Mouse (Mus musculus) ES-E14 (cell line): ENCODE results near the gene Ttc39d. TPM values are rescaled to one million over a fixed set of nuclear protein-coding genes. Genes with fewer than 3 reads are reported as not detected.

Experiments used
- DNase-seq: peaks from one replicate; pipeline ENCODE4 v3.0.0-alpha.2; 2013; ENCODE audit warnings: low read depth, low spot score
- H3K27ac ChIP-seq: 2 replicates; pipeline ENCODE4 v1.5.1; 2012; ENCODE audit warnings: low read depth, mild to moderate bottlenecking, low read length, moderate library complexity, mixed read lengths; ENCODE audit not compliant: poor library complexity, insufficient read depth, severe bottlenecking
- H3K36me3 ChIP-seq: 2 replicates; pipeline ENCODE4 v1.6.1; 2012; ENCODE audit warnings: mild to moderate bottlenecking, low read length, moderate library complexity, mixed read lengths; ENCODE audit not compliant: control insufficient read depth, poor library complexity, insufficient read depth, severe bottlenecking
- H3K4me1 ChIP-seq, 2 experiments: fragments of 150-350 bp in 1 of 2; sonication (generic) in 1 of 2; 2 replicates each; pipeline ENCODE4 v1.6.1; 2012; ENCODE audit warnings: low read length in 2 of 2, mild to moderate bottlenecking in 1 of 2, mixed read lengths in 1 of 2; ENCODE audit not compliant: control insufficient read depth in 2 of 2, insufficient read depth in 2 of 2, poor library complexity in 1 of 2
- H3K4me3 ChIP-seq, 2 experiments: fragments of 150-350 bp in 1 of 2; sonication (generic) in 1 of 2; 2 replicates each; pipeline ENCODE4 v1.5.1; 2012; ENCODE audit warnings: low read length in 2 of 2, low read depth in 1 of 2, mild to moderate bottlenecking in 1 of 2, mixed read lengths in 1 of 2; ENCODE audit not compliant: insufficient read depth in 1 of 2, poor library complexity in 1 of 2, severe bottlenecking in 1 of 2
- H3K9ac ChIP-seq: 2 replicates; pipeline ENCODE4 v1.6.1; 2012; ENCODE audit warnings: low read depth, mild to moderate bottlenecking, low read length, mixed read lengths; ENCODE audit not compliant: poor library complexity, insufficient read depth, severe bottlenecking
- H3K9me3 ChIP-seq: fragments of 150-350 bp; sonication (generic); 2 replicates; pipeline ENCODE4 v1.6.1; 2012; ENCODE audit warnings: low read depth, mild to moderate bottlenecking, low read length; ENCODE audit not compliant: control insufficient read depth, insufficient read depth
- CHD2 ChIP-seq: IDR thresholded peaks from 2 replicates; pipeline ENCODE4 v1.6.1; 2014; ENCODE audit warnings: mild to moderate bottlenecking, low read depth, low read length, inconsistent platforms
- HCFC1 ChIP-seq: IDR thresholded peaks from 2 replicates; pipeline ENCODE4 v1.6.1; 2012; ENCODE audit warnings: low read length, inconsistent platforms, borderline replicate concordance; ENCODE audit not compliant: insufficient read depth
- MAFK ChIP-seq: IDR thresholded peaks from 2 replicates; pipeline ENCODE4 v1.6.1; 2014; ENCODE audit warnings: mild to moderate bottlenecking, low read depth, low read length, inconsistent platforms; ENCODE audit not compliant: insufficient read depth
- ZC3H11A ChIP-seq: IDR thresholded peaks from 2 replicates; pipeline ENCODE4 v1.6.1; 2012; ENCODE audit warnings: low read depth, mild to moderate bottlenecking, inconsistent platforms, low read length, borderline replicate concordance
- ZNF384 ChIP-seq: IDR thresholded peaks from 2 replicates; pipeline ENCODE4 v1.6.1; 2012; ENCODE audit warnings: low read depth, low read length, inconsistent platforms
- in situ Hi-C, 2 experiments: fragments of 600-800 bp; cut with MboI; formaldehyde crosslinking; loops; one replicate each; pipeline ENCODE4 v1.15.1; 2025; ENCODE audit warnings: low sequenced_read_pairs in 2 of 2, inconsistent platforms in 1 of 2; ENCODE audit not compliant: unreplicated experiment in 2 of 2
- total RNA-seq: library from RNA; depleted of rRNA; stranded (reverse); fragments of 300-350 nt; gene quantifications from 2 replicates; pipeline ENCODE4 v1.2.3, GENCODE M21; 2012

Ttc39d gene
- total RNA-seq, 1 experiment, result 0.09 TPM

DNA sequence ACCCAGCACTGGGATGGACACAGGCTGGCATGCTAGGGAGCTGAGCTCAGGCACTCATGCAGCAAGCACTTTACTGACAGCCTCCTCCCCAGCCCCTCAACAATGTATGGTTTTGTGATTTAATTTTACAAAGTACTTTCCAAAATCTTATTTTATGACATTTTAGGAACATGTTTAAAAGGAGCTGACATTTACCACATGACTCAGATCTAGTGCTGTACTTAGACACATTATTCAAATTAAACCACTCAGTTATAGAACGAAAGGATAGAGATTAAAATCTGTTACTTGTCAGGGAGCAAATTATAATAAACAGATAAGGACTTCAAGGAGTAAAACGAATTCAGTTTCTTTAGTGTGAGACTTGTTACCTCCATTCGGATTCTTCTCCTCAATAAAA lies 28.2 kb downstream of the Ttc39d start:
- DNase-seq, result no peak
- peaks cover under 1% of the 10 kb centered on the region; the same call in 1 of the 2 replicates for H3K36me3 ChIP-seq

DNA sequence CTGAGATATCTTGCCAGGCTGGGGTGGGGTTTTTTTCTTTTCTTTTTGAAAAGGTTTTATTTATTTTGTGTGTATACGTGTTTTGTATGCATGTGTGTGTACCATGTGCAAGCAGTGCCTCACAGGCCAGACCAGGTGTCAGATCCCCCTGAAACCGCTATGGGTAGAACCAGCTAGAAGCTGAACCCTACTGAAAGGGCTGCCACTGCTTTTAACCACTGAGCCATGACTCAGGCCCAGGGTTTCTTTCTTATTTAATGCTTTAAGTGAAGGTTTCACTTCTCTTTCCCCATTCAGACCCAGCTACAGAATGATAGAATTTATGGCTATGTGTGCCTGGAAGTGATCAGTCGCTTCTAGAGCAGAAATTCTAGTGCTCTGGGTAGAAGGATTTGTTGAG lies 29.5 kb downstream of the Ttc39d start:
- in situ Hi-C loops, result no loop called here
- Histone ChIP-seq H3K4me3 (no peak overlapping the region), H3K4me1 (peaks cover 0 to 5% of the 10 kb centered on the region in 2 experiments; a peak in 2 of 4 replicates), H3K36me3 (peaks cover 3% of the 10 kb centered on the region; the same call in 1 of the 2 replicates), H3K9me3 (no peaks in the 10 kb centered on the region), H3K9ac (no peak overlapping the region), H3K27ac (no peak overlapping the region)
- DNase-seq, result no peak
- no peak for TF ChIP-seq CHD2
- TF ChIP-seq HCFC1, result no peak
- TF ChIP-seq MAFK, result no peak
- no peak for TF ChIP-seq ZC3H11A
- TF ChIP-seq ZNF384, result no peak

More for the DNA sequence above, 28.2 kb downstream of the Ttc39d start:
- Histone ChIP-seq H3K27ac (no peak overlapping the region), H3K4me1 (peaks cover 0 to 5% of the 10 kb centered on the region in 2 experiments; a peak in 2 of 4 replicates), H3K9me3 (no peaks in the 10 kb centered on the region), H3K9ac (no peak overlapping the region), H3K4me3 (no peak overlapping the region)
- in situ Hi-C loops, result no loop called here
- TF ChIP-seq HCFC1 (no peak), CHD2 (no peak), MAFK (no peak), ZC3H11A (no peak), ZNF384 (no peak)

DNA sequence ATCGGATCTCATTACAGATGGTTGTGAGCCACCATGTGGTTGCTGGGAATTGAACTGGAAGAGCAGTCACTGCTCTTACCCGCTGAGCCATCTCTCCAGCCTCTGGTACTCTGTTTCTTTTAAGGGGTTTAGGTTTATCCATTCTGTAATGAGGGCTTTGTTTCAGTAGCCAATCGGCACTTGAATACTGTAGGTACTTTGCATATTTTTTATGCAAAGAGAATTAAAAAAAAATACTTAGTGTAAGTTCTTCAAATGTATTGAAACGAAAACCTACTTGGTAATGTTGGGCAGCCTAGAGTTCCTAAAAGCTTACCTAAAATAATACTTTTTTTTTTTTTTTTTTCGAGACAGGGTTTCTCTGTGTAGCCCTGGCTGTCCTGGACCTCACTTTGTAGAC lies 30.2 kb downstream of the Ttc39d start:
- TF ChIP-seq MAFK, result no peak
- 0 out of 2 replicates have a peak, but pooled peaks have one; percentile 21 for TF ChIP-seq ZNF384
- no peak for DNase-seq
- no peak overlapping the region for H3K27ac ChIP-seq
- no peak overlapping the region for H3K9ac ChIP-seq
- H3K36me3 ChIP-seq, result peaks cover 3% of the 10 kb centered on the region; the same call in 1 of the 2 replicates
- H3K4me3 ChIP-seq, result no peak overlapping the region
- peaks cover 0 to 5% of the 10 kb centered on the region in 2 experiments; a peak in 2 of 4 replicates for H3K4me1 ChIP-seq
- in situ Hi-C loops, result no loop called here
- no peaks in the 10 kb centered on the region for H3K9me3 ChIP-seq

DNA sequence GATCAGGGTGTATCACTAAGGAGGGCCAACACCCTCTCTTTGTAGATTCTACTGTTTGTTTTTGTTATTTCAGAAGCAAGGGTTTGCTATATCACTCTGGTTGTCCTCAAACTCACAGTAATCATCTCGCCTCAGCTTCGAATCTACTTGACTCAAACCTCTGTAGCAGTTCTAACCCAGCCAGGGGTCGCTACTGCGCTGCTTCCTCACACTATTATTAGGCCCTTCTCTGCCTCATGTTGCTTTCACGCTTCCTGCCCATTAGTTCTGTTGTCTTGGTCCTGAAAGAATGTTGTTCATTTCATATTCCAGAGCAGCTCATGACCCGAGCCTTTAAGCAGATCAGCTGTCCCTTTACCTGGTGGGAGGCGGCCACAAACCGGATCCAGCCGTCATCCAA lies 34.3 kb downstream of the Ttc39d start:
- in situ Hi-C loops, result no loop called here
- H3K9me3 ChIP-seq, result no peaks in the 10 kb centered on the region
- no peak overlapping the region for H3K4me3 ChIP-seq
- peaks cover 15% of the 10 kb centered on the region; the same call in 1 of the 2 replicates for H3K36me3 ChIP-seq
- TF ChIP-seq CHD2 (no peak), MAFK (no peak), ZC3H11A (no peak), ZNF384 (no peak), HCFC1 (no peak)
- no peaks in the 10 kb centered on the region; a peak in 1 of 4 replicates for H3K4me1 ChIP-seq
- H3K27ac ChIP-seq, result no peak overlapping the region
- DNase-seq, result no peak
- no peak overlapping the region for H3K9ac ChIP-seq

DNA sequence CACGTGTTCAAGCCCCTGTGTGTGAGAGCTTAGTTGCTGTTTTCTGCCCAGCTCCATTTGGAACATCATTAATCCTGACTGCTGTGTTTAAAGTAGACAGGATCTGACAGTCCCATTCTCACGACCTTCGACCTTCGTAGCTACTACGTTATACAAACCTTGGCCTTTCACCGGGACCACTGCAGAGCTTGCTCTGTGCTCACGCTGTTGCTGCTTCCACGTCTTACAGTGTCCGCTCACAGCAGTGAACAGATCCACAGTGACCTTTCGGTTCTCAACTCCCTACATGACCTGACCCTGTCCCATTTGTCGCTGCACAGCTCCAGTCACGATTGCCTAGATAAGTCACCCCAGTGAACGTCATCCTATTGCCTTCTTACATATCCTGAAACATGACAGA lies 35.9 kb downstream of the Ttc39d start:
- DNase-seq, result no peak
- no peak overlapping the region for H3K27ac ChIP-seq
- in situ Hi-C loops, result no loop called here
- no peak overlapping the region for H3K4me3 ChIP-seq
- H3K9me3 ChIP-seq, result no peaks in the 10 kb centered on the region
- H3K9ac ChIP-seq, result no peak overlapping the region
- peaks cover 15% of the 10 kb centered on the region; the same call in 1 of the 2 replicates for H3K36me3 ChIP-seq
- TF ChIP-seq ZNF384 (no peak), CHD2 (no peak), MAFK (no peak), ZC3H11A (no peak), HCFC1 (no peak)
- no peaks in the 10 kb centered on the region; a peak in 1 of 4 replicates for H3K4me1 ChIP-seq
